Mouse (Mus musculus): ENCODE measurements around the gene Ptprd. TPM values are rescaled to one million over a fixed set of nuclear protein-coding genes. Genes with fewer than 3 reads are reported as not detected.

Ptprd gene
- polyA plus RNA-seq, 1 experiment = 108 TPM

DNA sequence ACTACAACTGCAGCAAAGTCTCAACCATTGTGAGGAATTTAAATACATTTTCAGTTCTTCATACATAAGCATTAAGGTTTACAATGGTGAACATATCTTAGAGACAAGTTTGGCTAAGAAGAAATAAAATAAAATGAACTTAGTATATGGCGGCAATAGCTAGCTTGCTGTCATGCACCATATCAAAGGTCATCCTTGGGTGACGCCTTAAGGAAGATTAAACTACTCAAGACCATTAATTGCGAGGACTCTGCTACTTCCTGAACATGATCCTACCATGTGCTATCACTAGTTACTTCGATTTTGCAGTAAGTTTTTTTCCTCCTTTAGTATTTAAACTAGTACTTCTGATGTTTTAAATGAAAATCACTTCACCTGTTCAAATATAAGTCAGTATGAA lies 1949.0 kb downstream of the Ptprd start:
- Histone ChIP-seq H3K27me3 (ENCODE audit: control insufficient read depth, insufficient read depth, low read length) (no peaks in the 10 kb centered on the region), H3K4me3 (replicated peaks; ENCODE audit: insufficient read depth, low read depth, low read length) (no peak overlapping the region), H3K27ac (ENCODE audit: insufficient read depth, low read length) (no peak overlapping the region), H3K4me1 (ENCODE audit: control insufficient read depth, insufficient read depth, low read length) (peaks cover 6% of the 10 kb centered on the region; the same call in 1 of the 2 replicates)
- no peak for DNase-seq
- TF ChIP-seq POLR2A (IDR thresholded peaks at IDR 0.05; ENCODE audit: borderline replicate concordance, insufficient read depth, low read length) = no peak
- no peak for TF ChIP-seq CTCF (IDR thresholded peaks at IDR 0.05; ENCODE audit: borderline replicate concordance, insufficient read depth, low read depth, low read length)
- 97% methylated on average over 4 of the region's 4 CpGs for WGBS

DNA sequence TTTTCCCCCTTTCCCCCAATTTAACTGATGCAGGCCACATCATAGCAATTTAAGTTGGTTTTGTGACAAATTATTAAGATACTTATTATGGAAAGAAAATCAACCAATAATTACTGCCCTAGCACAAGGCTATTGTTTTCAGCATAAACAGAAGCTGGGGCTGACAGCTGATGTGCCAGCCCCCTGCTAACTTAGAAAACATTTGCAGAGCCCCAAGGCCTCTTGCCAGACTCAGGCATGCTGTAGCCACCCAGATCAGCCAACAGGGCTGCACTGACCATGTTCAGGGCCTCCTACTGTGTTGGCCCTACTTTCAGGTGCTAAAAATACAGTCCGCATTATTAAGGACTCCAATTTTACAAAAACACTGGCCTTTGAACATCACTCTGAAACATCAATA lies 1951.1 kb downstream of the Ptprd start:
- no peaks in the 10 kb centered on the region for H3K27me3 ChIP-seq (ENCODE audit: control insufficient read depth, insufficient read depth, low read length)
- TF ChIP-seq POLR2A (IDR thresholded peaks at IDR 0.05; ENCODE audit: borderline replicate concordance, insufficient read depth, low read length) (no peak), CTCF (IDR thresholded peaks at IDR 0.05; ENCODE audit: borderline replicate concordance, insufficient read depth, low read depth, low read length) (0 out of 2 replicates have a peak, but pooled peaks have one; percentile 8)
- H3K4me3 ChIP-seq (replicated peaks; ENCODE audit: insufficient read depth, low read depth, low read length) = no peak overlapping the region
- DNase-seq = peak; percentile 71 to 88
- peaks cover 6% of the 10 kb centered on the region; the same call in 1 of the 2 replicates for H3K4me1 ChIP-seq (ENCODE audit: control insufficient read depth, insufficient read depth, low read length)
- H3K27ac ChIP-seq (ENCODE audit: insufficient read depth, low read length) = peak overlapping the region; percentile 66; the same call in 1 of the 2 replicates
- 6% methylated on average over 1 of the region's 1 CpGs for WGBS

DNA sequence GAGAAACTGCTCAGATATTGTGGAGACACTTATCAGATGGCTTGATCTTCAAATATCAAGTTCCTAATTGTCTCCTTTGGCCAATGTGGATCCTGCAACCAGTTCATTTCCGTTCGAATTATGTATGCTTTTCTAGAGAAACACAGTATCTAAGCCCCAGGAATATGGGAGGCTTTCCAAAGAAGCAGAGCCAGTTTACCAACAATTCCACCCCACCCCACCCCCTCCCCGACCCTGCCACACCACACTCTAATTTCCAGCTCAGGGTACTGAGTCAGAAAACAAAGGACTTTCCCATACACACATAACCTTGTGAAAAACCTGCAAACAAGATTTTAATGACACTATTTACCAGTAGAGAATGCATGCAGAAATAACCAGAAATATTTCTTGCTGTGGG lies 1951.5 kb downstream of the Ptprd start:
- peaks cover 6% of the 10 kb centered on the region; the same call in 1 of the 2 replicates for H3K4me1 ChIP-seq (ENCODE audit: control insufficient read depth, insufficient read depth, low read length)
- peak in 1 of 2 experiments; percentile 32 for DNase-seq
- no peaks in the 10 kb centered on the region for H3K27me3 ChIP-seq (ENCODE audit: control insufficient read depth, insufficient read depth, low read length)
- H3K27ac ChIP-seq (ENCODE audit: insufficient read depth, low read length) = no peak overlapping the region
- WGBS = 5% methylated on average over 3 of the region's 3 CpGs
- H3K4me3 ChIP-seq (replicated peaks; ENCODE audit: insufficient read depth, low read depth, low read length) = no peak overlapping the region
- TF ChIP-seq POLR2A (IDR thresholded peaks at IDR 0.05; ENCODE audit: borderline replicate concordance, insufficient read depth, low read length) (no peak), CTCF (IDR thresholded peaks at IDR 0.05; ENCODE audit: borderline replicate concordance, insufficient read depth, low read depth, low read length) (no peak)

DNA sequence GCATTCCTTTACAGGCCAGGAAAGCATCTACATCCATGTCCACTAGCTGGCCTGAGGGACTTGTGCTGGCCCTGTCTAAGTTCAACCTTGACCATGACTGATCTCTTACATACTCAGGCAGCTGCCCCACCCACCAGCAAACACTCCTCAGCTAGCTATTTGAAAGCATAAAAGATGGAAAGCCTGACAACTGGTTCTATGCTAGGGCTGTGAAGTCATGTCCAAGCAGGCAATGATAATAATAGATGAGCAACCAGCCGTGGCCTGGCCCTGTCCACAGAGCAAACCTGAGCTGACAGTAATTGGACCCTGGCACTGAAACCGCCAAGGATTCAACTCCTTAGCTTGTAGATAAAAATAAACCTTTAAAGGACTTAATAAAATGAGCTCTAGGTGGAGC lies 1952.1 kb downstream of the Ptprd start:
- peak overlapping the region; percentile 61 for H3K27ac ChIP-seq (ENCODE audit: insufficient read depth, low read length)
- peaks cover 6% of the 10 kb centered on the region; the same call in 1 of the 2 replicates for H3K4me1 ChIP-seq (ENCODE audit: control insufficient read depth, insufficient read depth, low read length)
- TF ChIP-seq CTCF (IDR thresholded peaks at IDR 0.05; ENCODE audit: borderline replicate concordance, insufficient read depth, low read depth, low read length) = no peak
- TF ChIP-seq POLR2A (IDR thresholded peaks at IDR 0.05; ENCODE audit: borderline replicate concordance, insufficient read depth, low read length) = no peak
- peak; percentile 37 to 44 for DNase-seq
- H3K4me3 ChIP-seq (replicated peaks; ENCODE audit: insufficient read depth, low read depth, low read length) = no peak overlapping the region
- H3K27me3 ChIP-seq (ENCODE audit: control insufficient read depth, insufficient read depth, low read length) = no peaks in the 10 kb centered on the region
- WGBS = 22% methylated on average over 2 of the region's 2 CpGs

DNA sequence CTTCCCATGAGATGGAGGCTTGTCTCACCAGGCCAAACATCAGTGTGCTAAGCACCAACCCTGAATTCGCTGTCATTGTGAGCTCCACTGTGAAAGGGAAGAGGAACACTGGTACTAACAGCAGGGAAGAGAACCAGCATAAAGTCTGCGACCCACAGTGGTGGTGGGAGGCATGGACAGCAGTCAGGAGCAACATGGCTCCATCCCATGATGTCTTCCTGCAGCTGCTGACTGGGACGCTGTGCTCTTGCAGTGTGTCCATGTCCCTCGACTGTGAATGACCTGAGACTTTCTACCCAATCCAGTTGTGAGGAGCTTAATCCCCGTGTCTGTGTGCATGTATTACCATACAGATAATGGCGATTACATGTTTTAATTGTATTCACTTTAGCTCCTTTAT lies 1967.4 kb downstream of the Ptprd start:
- Histone ChIP-seq H3K27ac (ENCODE audit: insufficient read depth, low read length) (no peak overlapping the region), H3K4me1 (ENCODE audit: control insufficient read depth, insufficient read depth, low read length) (no peaks in the 10 kb centered on the region; the same call in 1 of the 2 replicates), H3K4me3 (replicated peaks; ENCODE audit: insufficient read depth, low read depth, low read length) (no peak overlapping the region), H3K27me3 (ENCODE audit: control insufficient read depth, insufficient read depth, low read length) (no peaks in the 10 kb centered on the region)
- TF ChIP-seq CTCF (IDR thresholded peaks at IDR 0.05; ENCODE audit: borderline replicate concordance, insufficient read depth, low read depth, low read length) = no peak
- no peak for TF ChIP-seq POLR2A (IDR thresholded peaks at IDR 0.05; ENCODE audit: borderline replicate concordance, insufficient read depth, low read length)
- 55% methylated on average over 6 of the region's 6 CpGs for WGBS
- DNase-seq = no peak

DNA sequence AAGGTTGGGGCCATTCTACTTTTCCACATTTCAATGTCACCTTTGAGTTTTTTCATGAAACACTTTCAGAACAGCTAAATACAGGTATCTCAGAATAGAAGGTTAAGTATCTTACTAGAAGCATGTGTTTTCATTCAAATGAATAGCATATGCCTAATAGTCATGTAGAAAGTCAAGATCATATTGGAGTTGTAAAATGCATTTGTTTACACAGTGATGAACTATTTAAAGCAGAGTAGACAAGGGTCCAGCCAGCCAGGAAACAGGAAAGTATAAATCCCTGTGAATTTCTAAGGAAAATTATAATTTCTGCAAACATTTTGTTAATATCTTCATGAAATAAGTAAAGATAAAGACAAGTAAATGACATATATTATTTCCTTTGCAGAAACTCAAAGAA lies 1970.2 kb downstream of the Ptprd start:
- H3K27ac ChIP-seq (ENCODE audit: insufficient read depth, low read length) = no peak overlapping the region
- DNase-seq = no peak
- TF ChIP-seq POLR2A (IDR thresholded peaks at IDR 0.05; ENCODE audit: borderline replicate concordance, insufficient read depth, low read length) (no peak), CTCF (IDR thresholded peaks at IDR 0.05; ENCODE audit: borderline replicate concordance, insufficient read depth, low read depth, low read length) (no peak)
- no peak overlapping the region for H3K4me3 ChIP-seq (replicated peaks; ENCODE audit: insufficient read depth, low read depth, low read length)
- no peaks in the 10 kb centered on the region for H3K27me3 ChIP-seq (ENCODE audit: control insufficient read depth, insufficient read depth, low read length)
- peaks cover 5% of the 10 kb centered on the region; the same call in 1 of the 2 replicates for H3K4me1 ChIP-seq (ENCODE audit: control insufficient read depth, insufficient read depth, low read length)

DNA sequence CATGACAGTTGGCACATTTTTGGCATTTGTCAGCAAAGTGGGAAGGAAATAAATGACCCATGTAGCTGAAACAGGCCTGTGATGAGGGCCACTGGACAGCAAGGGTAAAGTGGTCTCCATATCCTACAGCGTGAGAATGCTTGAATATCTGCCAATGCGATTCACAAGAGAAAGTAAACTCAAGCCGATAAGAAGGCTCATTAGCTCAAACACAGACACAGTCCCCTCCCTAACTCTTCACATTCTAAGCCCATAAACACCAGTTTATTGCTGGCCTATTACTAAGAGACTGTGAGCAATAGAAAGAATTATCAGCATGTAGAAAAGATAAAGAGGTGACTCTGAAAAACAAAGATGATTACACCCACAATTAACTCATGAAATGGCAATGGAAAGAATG lies 1970.6 kb downstream of the Ptprd start:
- no peak overlapping the region for H3K4me3 ChIP-seq (replicated peaks; ENCODE audit: insufficient read depth, low read depth, low read length)
- H3K27me3 ChIP-seq (ENCODE audit: control insufficient read depth, insufficient read depth, low read length) = no peaks in the 10 kb centered on the region
- TF ChIP-seq POLR2A (IDR thresholded peaks at IDR 0.05; ENCODE audit: borderline replicate concordance, insufficient read depth, low read length) (no peak), CTCF (IDR thresholded peaks at IDR 0.05; ENCODE audit: borderline replicate concordance, insufficient read depth, low read depth, low read length) (no peak)
- no peak overlapping the region for H3K27ac ChIP-seq (ENCODE audit: insufficient read depth, low read length)
- H3K4me1 ChIP-seq (ENCODE audit: control insufficient read depth, insufficient read depth, low read length) = peaks cover 5% of the 10 kb centered on the region; the same call in 1 of the 2 replicates
- WGBS = 33% methylated on average over 3 of the region's 3 CpGs
- DNase-seq = no peak

DNA sequence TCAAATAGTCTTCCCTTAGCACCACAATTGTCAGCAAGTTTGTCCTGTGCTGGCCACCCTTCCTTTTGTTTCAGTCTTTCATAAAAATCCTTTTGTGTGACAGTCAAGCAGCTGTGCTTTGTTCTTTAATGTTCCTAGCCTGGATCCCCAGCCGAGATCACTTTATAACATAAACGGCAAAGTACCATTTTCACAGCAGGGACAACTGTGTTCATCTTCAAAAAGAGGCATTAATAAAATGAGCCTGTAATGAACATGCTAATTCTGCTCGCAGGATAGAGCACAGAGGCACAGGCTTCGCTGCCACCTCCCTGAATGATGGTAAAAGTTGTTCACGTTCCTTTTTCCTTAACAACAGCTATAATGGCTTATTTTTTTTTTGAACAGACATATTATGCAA lies 1972.7 kb downstream of the Ptprd start:
- WGBS = 58% methylated on average over 5 of the region's 5 CpGs
- Histone ChIP-seq H3K4me3 (replicated peaks; ENCODE audit: insufficient read depth, low read depth, low read length) (no peak overlapping the region), H3K27me3 (ENCODE audit: control insufficient read depth, insufficient read depth, low read length) (no peaks in the 10 kb centered on the region), H3K4me1 (ENCODE audit: control insufficient read depth, insufficient read depth, low read length) (peaks cover 5% of the 10 kb centered on the region; the same call in 1 of the 2 replicates), H3K27ac (ENCODE audit: insufficient read depth, low read length) (no peak overlapping the region)
- TF ChIP-seq POLR2A (IDR thresholded peaks at IDR 0.05; ENCODE audit: borderline replicate concordance, insufficient read depth, low read length) (no peak), CTCF (IDR thresholded peaks at IDR 0.05; ENCODE audit: borderline replicate concordance, insufficient read depth, low read depth, low read length) (no peak)
- no peak for DNase-seq
